Mouse (Mus musculus): ENCODE data around the gene Bnc2. TPM values are rescaled to one million over a fixed set of nuclear protein-coding genes. Genes with fewer than 3 reads are reported as not detected.

The Bnc2 gene
- polyA plus RNA-seq, 1 experiment from 2014 or later, result 2.3 TPM

DNA sequence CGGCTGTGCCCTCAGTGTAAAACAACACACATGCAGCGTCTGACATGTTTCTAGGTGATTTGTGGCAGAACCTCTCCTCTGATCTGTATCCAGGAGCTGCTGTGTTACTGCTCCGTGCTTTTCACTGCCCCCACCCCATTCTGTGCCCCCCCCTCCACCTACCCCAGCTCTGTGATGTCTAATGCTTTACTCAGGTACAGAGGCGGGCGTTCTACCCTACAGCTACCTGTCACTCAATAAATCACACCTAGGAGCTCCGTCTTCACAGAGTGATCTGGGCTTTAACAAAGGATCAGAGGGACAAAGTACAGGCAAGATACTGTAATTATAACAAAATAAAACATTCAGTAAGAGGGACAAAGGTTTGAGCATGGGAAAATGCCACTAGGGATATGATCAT lies 192.4 kb downstream of the Bnc2 start:
- Histone ChIP-seq H3K9ac (replicated peaks) (no peak overlapping the region), H3K27me3 (no peaks in the 10 kb centered on the region), H3K9me3 (no peaks in the 10 kb centered on the region), H3K36me3 (no peaks in the 10 kb centered on the region), H3K4me2 (replicated peaks) (no peak overlapping the region), H3K27ac (replicated peaks) (no peak overlapping the region), H3K4me3 (no peak overlapping the region), H3K4me1 (no peaks in the 10 kb centered on the region)
- peak; percentile 13; the same call in 1 of the 2 replicates for ATAC-seq (replicated peaks)
- 66% methylated on average over 6 of the region's 6 CpGs for WGBS

DNA sequence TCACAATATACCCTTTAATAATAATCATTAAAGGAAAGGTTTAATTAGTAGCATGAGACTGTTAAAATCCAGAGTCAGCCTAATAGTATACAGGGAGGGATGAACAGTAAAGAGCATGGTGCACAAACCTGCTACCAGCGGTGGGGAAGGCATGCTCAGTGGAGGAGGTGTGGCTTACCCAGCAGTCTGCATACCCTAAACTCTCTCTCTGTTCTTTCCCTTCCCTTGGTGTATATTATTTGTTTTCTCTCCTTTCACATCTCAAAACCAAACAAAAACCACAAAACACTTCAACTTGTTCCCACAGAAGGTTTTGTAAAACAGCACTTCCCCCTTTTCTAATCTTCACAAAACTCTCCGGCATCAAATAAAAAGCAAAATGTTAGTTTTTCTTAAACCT lies 202.4 kb downstream of the Bnc2 start:
- no peak for ATAC-seq (replicated peaks)
- 67% methylated on average over 2 of the region's 2 CpGs for WGBS

DNA sequence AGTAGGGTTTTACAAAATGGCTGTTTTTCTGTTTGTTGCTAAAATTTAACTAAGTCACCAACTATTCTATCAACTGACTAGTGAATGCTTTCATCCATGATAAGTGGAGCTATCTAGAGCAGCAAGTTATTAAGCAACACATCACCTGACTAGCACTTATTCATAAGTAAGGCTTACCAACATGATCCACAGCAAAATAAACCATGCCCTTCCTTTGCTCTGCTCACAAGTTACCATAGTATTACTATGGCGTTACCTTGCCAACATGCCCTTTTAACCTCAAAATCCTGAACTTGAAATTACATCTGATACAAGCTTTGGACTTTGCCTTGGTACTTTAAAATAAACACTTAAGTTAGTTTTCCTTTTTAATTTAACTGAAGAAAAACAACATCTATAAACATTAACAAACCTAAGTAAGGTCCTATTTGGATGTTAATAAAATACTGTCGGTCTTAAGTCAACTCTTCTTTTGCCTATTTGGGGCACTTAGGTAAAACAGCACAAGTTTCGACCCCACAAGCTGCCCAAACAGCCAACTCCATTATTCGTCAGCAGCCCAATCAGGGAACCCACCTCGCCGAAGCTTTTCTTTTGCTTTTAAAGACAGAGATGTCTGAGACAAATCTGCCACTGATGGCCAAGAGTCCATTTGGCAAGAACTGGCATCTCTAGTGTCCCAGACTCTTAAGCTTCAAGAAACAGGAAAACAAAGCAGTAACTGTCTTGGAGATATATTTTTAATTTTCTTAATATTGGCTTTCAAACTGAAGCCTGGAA lies 204.8 kb downstream of the Bnc2 start:
- no peak overlapping the region for H3K9ac ChIP-seq (replicated peaks)
- 79% methylated on average over 6 of the region's 6 CpGs for WGBS

More for the DNA sequence above, 202.4 kb downstream of the Bnc2 start:
- H3K27me3 ChIP-seq, result no peaks in the 10 kb centered on the region
- no peak overlapping the region for H3K4me2 ChIP-seq (replicated peaks)
- no peaks in the 10 kb centered on the region for H3K9me3 ChIP-seq
- H3K36me3 ChIP-seq, result no peaks in the 10 kb centered on the region
- no peak overlapping the region for H3K9ac ChIP-seq (replicated peaks)
- H3K4me3 ChIP-seq, result no peak overlapping the region
- no peak overlapping the region for H3K27ac ChIP-seq (replicated peaks)
- no peaks in the 10 kb centered on the region; the same call in 1 of the 2 replicates for H3K4me1 ChIP-seq

GRCm38 (mm10) chr4:84469400-84469799 lies 205.7 kb downstream of the Bnc2 start:
- no peaks in the 10 kb centered on the region for H3K9me3 ChIP-seq
- WGBS, result 85% methylated on average over 4 of the region's 4 CpGs
- no peaks in the 10 kb centered on the region; the same call in 1 of the 2 replicates for H3K4me1 ChIP-seq
- no peak overlapping the region for H3K4me2 ChIP-seq (replicated peaks)
- no peak for ATAC-seq (replicated peaks)
- no peak overlapping the region for H3K27ac ChIP-seq (replicated peaks)
- H3K36me3 ChIP-seq, result no peaks in the 10 kb centered on the region
- H3K9ac ChIP-seq (replicated peaks), result no peak overlapping the region
- no peak overlapping the region for H3K4me3 ChIP-seq
- H3K27me3 ChIP-seq, result no peaks in the 10 kb centered on the region

More for the DNA sequence above, 204.8 kb downstream of the Bnc2 start:
- no peaks in the 10 kb centered on the region for H3K9me3 ChIP-seq
- no peaks in the 10 kb centered on the region for H3K36me3 ChIP-seq
- H3K27ac ChIP-seq (replicated peaks), result no peak overlapping the region
- H3K4me2 ChIP-seq (replicated peaks), result no peak overlapping the region
- no peaks in the 10 kb centered on the region for H3K27me3 ChIP-seq
- ATAC-seq (replicated peaks), result no peak
- no peak overlapping the region for H3K4me3 ChIP-seq
- no peaks in the 10 kb centered on the region; the same call in 1 of the 2 replicates for H3K4me1 ChIP-seq

GRCm38 (mm10) chr4:84467722-84468121 lies 207.4 kb downstream of the Bnc2 start:
- Histone ChIP-seq H3K27ac (replicated peaks) (no peak overlapping the region), H3K4me3 (no peak overlapping the region), H3K36me3 (no peaks in the 10 kb centered on the region), H3K9ac (replicated peaks) (no peak overlapping the region), H3K27me3 (no peaks in the 10 kb centered on the region), H3K4me2 (replicated peaks) (no peak overlapping the region), H3K4me1 (no peaks in the 10 kb centered on the region; the same call in 1 of the 2 replicates), H3K9me3 (no peaks in the 10 kb centered on the region)
- WGBS, result 18% methylated on average over 3 of the region's 3 CpGs
- no peak for ATAC-seq (replicated peaks)

DNA sequence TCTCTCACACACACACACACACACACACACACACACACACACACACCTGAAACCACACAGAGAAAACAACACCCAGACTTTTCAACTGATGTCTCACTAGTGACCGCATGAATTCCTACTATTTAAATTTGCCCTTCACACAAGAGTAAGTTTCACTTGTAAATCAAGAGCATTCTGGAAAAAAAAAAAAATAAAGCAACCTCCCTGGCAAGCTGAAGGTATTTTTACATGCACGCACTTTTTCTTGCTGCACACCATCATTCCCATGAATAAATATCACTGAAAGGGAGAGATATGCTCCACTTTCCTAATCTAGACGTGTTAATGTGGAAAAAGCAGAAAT lies 216.9 kb downstream of the Bnc2 start:
- no peak overlapping the region for H3K4me3 ChIP-seq
- no peaks in the 10 kb centered on the region for H3K36me3 ChIP-seq
- 0 out of 2 replicates have a peak, but pooled peaks cover 3% of the 10 kb centered on the region for H3K4me1 ChIP-seq
- no peak overlapping the region for H3K4me2 ChIP-seq (replicated peaks)
- H3K27me3 ChIP-seq, result no peaks in the 10 kb centered on the region
- 68% methylated on average over 3 of the region's 3 CpGs for WGBS
- no peak overlapping the region for H3K9ac ChIP-seq (replicated peaks)
- H3K9me3 ChIP-seq, result no peaks in the 10 kb centered on the region
- no peak for ATAC-seq (replicated peaks)
- no peak overlapping the region for H3K27ac ChIP-seq (replicated peaks)

GRCm38 (mm10) chr4:84457512-84458217 lies 217.4 kb downstream of the Bnc2 start:
- Histone ChIP-seq H3K27ac (replicated peaks) (no peak overlapping the region), H3K4me1 (0 out of 2 replicates have a peak, but pooled peaks cover 3% of the 10 kb centered on the region), H3K4me3 (no peak overlapping the region), H3K27me3 (no peaks in the 10 kb centered on the region), H3K36me3 (no peaks in the 10 kb centered on the region), H3K4me2 (replicated peaks) (no peak overlapping the region), H3K9me3 (no peaks in the 10 kb centered on the region), H3K9ac (replicated peaks) (no peak overlapping the region)
- 72% methylated on average over 10 of the region's 10 CpGs for WGBS
- no peak for ATAC-seq (replicated peaks)

GRCm38 (mm10) chr4:84456853-84457249 lies 218.2 kb downstream of the Bnc2 start:
- Histone ChIP-seq H3K27ac (replicated peaks) (no peak overlapping the region), H3K4me2 (replicated peaks) (no peak overlapping the region)
- WGBS, result 60% methylated on average over 5 of the region's 5 CpGs

DNA sequence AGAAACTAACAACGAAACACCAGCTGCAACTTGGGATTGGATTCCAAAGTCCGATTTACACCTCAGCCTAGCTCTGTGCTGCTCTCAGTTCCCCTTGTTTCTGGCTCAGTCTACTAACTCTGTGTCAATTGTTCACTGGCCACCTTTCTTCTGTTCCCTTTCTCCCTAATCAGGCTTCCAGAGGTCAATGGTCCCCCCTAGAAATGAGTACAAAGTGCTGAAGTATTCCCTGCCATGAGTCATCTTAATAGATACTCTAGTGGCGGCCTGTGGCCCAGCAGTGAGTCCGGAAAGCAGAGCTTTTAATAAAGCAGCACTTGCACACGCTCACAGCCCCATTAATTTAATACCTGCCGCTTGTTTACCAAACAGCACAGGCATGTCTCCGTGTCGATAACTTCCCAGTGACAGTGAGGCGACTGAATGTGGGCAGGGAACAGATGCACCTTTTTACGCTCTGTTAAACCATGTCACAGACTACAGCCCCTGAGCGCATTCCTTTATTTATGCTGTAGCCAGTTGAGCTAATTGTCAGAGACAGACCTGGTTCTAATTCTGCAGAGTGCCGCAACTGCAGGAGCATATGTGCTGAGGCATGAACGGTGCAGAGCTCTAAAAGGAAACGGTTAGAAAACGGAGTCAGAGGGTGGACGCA lies 218.8 kb downstream of the Bnc2 start:
- no peak overlapping the region for H3K4me2 ChIP-seq (replicated peaks)
- H3K9ac ChIP-seq (replicated peaks), result no peak overlapping the region
- no peaks in the 10 kb centered on the region for H3K36me3 ChIP-seq
- no peaks in the 10 kb centered on the region for H3K9me3 ChIP-seq
- H3K27ac ChIP-seq (replicated peaks), result no peak overlapping the region
- WGBS, result 41% methylated on average over 16 of the region's 16 CpGs
- H3K4me1 ChIP-seq, result 0 out of 2 replicates have a peak, but pooled peaks cover 3% of the 10 kb centered on the region
- peak; percentile 43; the same call in 1 of the 2 replicates for ATAC-seq (replicated peaks)
- H3K27me3 ChIP-seq, result no peaks in the 10 kb centered on the region
- no peak overlapping the region for H3K4me3 ChIP-seq

More at GRCm38 (mm10) chr4:84456853-84457249, 218.2 kb downstream of the Bnc2 start:
- Histone ChIP-seq H3K4me1 (0 out of 2 replicates have a peak, but pooled peaks cover 3% of the 10 kb centered on the region), H3K4me3 (no peak overlapping the region), H3K36me3 (no peaks in the 10 kb centered on the region), H3K27me3 (no peaks in the 10 kb centered on the region), H3K9ac (replicated peaks) (no peak overlapping the region), H3K9me3 (no peaks in the 10 kb centered on the region)
- no peak for ATAC-seq (replicated peaks)

GRCm38 (mm10) chr4:84454493-84454892 lies 220.6 kb downstream of the Bnc2 start:
- Histone ChIP-seq H3K4me3 (no peak overlapping the region), H3K36me3 (no peaks in the 10 kb centered on the region), H3K27ac (replicated peaks) (no peak overlapping the region), H3K9ac (replicated peaks) (no peak overlapping the region), H3K9me3 (no peaks in the 10 kb centered on the region), H3K27me3 (no peaks in the 10 kb centered on the region), H3K4me2 (replicated peaks) (no peak overlapping the region), H3K4me1 (0 out of 2 replicates have a peak, but pooled peaks cover 3% of the 10 kb centered on the region)
- ATAC-seq (replicated peaks), result no peak
- WGBS, result 69% methylated on average over 3 of the region's 3 CpGs

GRCm38 (mm10) chr4:84453586-84453985 lies 221.5 kb downstream of the Bnc2 start:
- Histone ChIP-seq H3K4me1 (0 out of 2 replicates have a peak, but pooled peaks cover 3% of the 10 kb centered on the region), H3K27me3 (no peaks in the 10 kb centered on the region), H3K9me3 (no peaks in the 10 kb centered on the region), H3K36me3 (no peaks in the 10 kb centered on the region), H3K4me2 (replicated peaks) (no peak overlapping the region), H3K4me3 (no peak overlapping the region), H3K9ac (replicated peaks) (no peak overlapping the region), H3K27ac (replicated peaks) (no peak overlapping the region)
- no peak for ATAC-seq (replicated peaks)
- 79% methylated on average over 4 of the region's 4 CpGs for WGBS

- Histone ChIP-seq H3K4me1 (0 out of 2 replicates have a peak, but pooled peaks cover 3% of the 10 kb centered on the region), H3K9me3 (no peaks in the 10 kb centered on the region), H3K36me3 (no peaks in the 10 kb centered on the region), H3K4me2 (replicated peaks) (no peak overlapping the region), H3K27me3 (no peaks in the 10 kb centered on the region), H3K4me3 (no peak overlapping the region), H3K27ac (replicated peaks) (no peak overlapping the region), H3K9ac (replicated peaks) (no peak overlapping the region)
- WGBS, result 92% methylated on average over 3 of the region's 3 CpGs
- ATAC-seq (replicated peaks), result no peak
Observed at GRCm38 (mm10) chr4:84452642-84453041, 222.4 kb downstream of the Bnc2 start.

Measured in forebrain, embryonic 15.5 days (tissue).